Mouse (Mus musculus): ENCODE results near the gene Sh3bp5. TPM values are rescaled to one million over a fixed set of nuclear protein-coding genes. Genes with fewer than 3 reads are reported as not detected.
"Not testable (repeated sequence)": the region's sequence is repeated elsewhere in the genome, so short reads cannot be mapped to it uniquely, and the experiment has no call there.

Sh3bp5 gene
- polyA plus RNA-seq (2014; fragmentation: Nextera tagmentation; extraction: Ambion mirVana): 33.9 and 44.8 TPM in 2 replicates

DNA sequence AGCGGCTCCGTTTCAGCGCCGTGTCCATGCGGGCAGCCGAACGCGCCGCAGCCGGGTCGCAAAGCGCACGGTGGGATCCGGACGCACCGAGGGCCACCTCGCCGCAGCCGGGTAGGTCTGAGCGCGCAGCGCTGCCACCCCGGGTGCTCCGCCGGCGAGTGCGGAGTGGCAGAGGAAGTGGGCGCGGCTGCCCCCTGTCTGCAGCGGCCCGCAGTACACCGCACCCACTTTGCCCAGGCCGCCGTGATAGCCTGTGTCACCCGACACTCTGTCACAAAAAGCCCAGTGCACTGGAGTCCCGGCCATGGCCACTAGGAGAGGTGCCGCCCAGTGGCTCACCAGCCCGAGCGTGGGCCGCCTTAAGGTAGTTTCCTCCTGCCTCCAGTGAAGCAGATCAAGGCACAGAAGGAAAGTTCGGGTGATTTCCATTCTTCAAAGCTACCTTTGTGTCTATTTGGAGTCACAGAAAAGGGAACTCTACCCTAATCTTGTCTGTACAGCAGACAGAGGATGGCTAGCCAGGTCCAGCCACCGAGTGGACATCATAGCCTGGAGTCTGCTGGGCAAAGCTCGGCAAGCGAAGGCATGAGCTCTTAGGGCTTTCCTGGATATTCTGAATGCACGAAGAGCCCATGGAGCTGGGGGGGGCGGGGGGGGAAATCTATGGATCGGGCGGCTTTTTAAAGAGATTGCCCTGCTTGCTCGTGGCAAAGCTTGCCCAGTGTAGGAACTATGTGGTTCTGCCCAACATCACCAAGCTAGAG lies at the start of gene Sh3bp5:
TSS of gene Sh3bp5 (minus strand) at position 149 of the 764 bp plus-strand sequence.
- DNase-seq (ENCODE audit: low spot score) (peak; percentile 90), ATAC-seq (peak; percentile 96)
- Histone ChIP-seq H3K4me3 (ENCODE audit: low read depth, low read length) (peak within 1 kb of the TSS; percentile 71), H3K9ac (ENCODE audit: low read length) (peak within 1 kb of the TSS; percentile 96), H3K9me3 (replicated peaks; ENCODE audit: control insufficient read depth, low read length) (no peaks in the 10 kb centered on the region), H3K4me2 (ENCODE audit: low read length) (peak within 1 kb of the TSS; percentile 80), H3K27ac (ENCODE audit: low read depth, low read length) (peak within 1 kb of the TSS; percentile 92), H3K36me3 (ENCODE audit: control insufficient read depth, insufficient read depth, low read length) (0 out of 2 replicates have a peak, but pooled peaks cover 7% of the 10 kb centered on the region), H3K27me3 (replicated peaks; ENCODE audit: control insufficient read depth, insufficient read depth, low read length) (no peaks in the 10 kb centered on the region), H3K4me1 (ENCODE audit: control insufficient read depth, insufficient read depth, low read length) (peaks cover 8% of the 10 kb centered on the region; the same call in 1 of the 2 replicates)
- 7% methylated on average over 49 of the region's 49 CpGs for WGBS

DNA sequence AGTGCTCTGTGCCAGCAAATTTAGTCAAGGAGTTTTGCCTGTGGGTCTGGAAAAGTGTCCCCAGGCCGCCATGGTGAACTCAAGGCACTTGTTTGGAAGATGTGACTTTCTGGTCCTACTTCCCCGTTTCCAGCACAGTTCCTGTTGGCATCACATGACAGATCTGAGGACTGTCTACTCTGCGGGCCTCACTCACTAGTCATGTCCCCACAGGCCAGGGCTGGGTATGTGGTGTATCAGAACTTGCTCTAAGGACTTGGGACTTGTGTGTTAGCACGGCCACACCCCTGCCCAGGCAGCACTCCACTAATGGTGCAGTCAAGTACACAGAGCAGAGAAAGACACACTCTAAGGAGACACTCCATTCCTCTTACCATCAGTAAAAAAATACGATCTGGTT lies 46.5 kb upstream of the Sh3bp5 start:
- Histone ChIP-seq H3K36me3 (ENCODE audit: control insufficient read depth, insufficient read depth, low read length) (peaks cover 94% of the 10 kb centered on the region), H3K9me3 (replicated peaks; ENCODE audit: control insufficient read depth, low read length) (no peaks in the 10 kb centered on the region), H3K4me1 (ENCODE audit: control insufficient read depth, insufficient read depth, low read length) (no peaks in the 10 kb centered on the region), H3K27ac (ENCODE audit: low read depth, low read length) (no peak overlapping the region), H3K27me3 (replicated peaks; ENCODE audit: control insufficient read depth, insufficient read depth, low read length) (no peaks in the 10 kb centered on the region), H3K4me3 (ENCODE audit: low read depth, low read length) (no peak overlapping the region), H3K9ac (ENCODE audit: low read length) (no peak overlapping the region), H3K4me2 (ENCODE audit: low read length) (no peak overlapping the region)
- no peak for ATAC-seq
- 95% methylated on average over 5 of the region's 5 CpGs for WGBS
- no peak for DNase-seq (ENCODE audit: low spot score)

- H3K4me2 ChIP-seq (ENCODE audit: low read length): no peak overlapping the region
- 73% methylated on average over 2 of the region's 2 CpGs for WGBS
- ATAC-seq (no peak), DNase-seq (ENCODE audit: low spot score) (no peak)
- no peak overlapping the region for H3K4me3 ChIP-seq (ENCODE audit: low read depth, low read length)
- H3K27me3 ChIP-seq (replicated peaks; ENCODE audit: control insufficient read depth, insufficient read depth, low read length): no peaks in the 10 kb centered on the region
- no peaks in the 10 kb centered on the region for H3K9me3 ChIP-seq (replicated peaks; ENCODE audit: control insufficient read depth, low read length)
- no peaks in the 10 kb centered on the region for H3K4me1 ChIP-seq (ENCODE audit: control insufficient read depth, insufficient read depth, low read length)
- H3K27ac ChIP-seq (ENCODE audit: low read depth, low read length): no peak overlapping the region
- peaks cover 6% of the 10 kb centered on the region for H3K36me3 ChIP-seq (ENCODE audit: control insufficient read depth, insufficient read depth, low read length)
- H3K9ac ChIP-seq (ENCODE audit: low read length): no peak overlapping the region
These were observed 37.4 kb upstream of the Sh3bp5 start for GRCm38 (mm10) chr14:31473297-31473696.

- ATAC-seq: no peak
- H3K4me3 ChIP-seq (ENCODE audit: low read depth, low read length): no peak overlapping the region
- 4% methylated on average over 5 of the region's 5 CpGs for WGBS
These were observed 36.7 kb upstream of the Sh3bp5 start for GRCm38 (mm10) chr14:31472451-31473061.

GRCm38 (mm10) chr14:31469711-31470110 lies 33.8 kb upstream of the Sh3bp5 start:
- Histone ChIP-seq H3K4me1 (ENCODE audit: control insufficient read depth, insufficient read depth, low read length) (no peaks in the 10 kb centered on the region), H3K9ac (ENCODE audit: low read length) (no peak overlapping the region), H3K27me3 (replicated peaks; ENCODE audit: control insufficient read depth, insufficient read depth, low read length) (no peaks in the 10 kb centered on the region), H3K9me3 (replicated peaks; ENCODE audit: control insufficient read depth, low read length) (no peaks in the 10 kb centered on the region), H3K4me3 (ENCODE audit: low read depth, low read length) (no peak overlapping the region), H3K4me2 (ENCODE audit: low read length) (no peak overlapping the region), H3K36me3 (ENCODE audit: control insufficient read depth, insufficient read depth, low read length) (no peaks in the 10 kb centered on the region), H3K27ac (ENCODE audit: low read depth, low read length) (no peak overlapping the region)
- ATAC-seq (no peak), DNase-seq (ENCODE audit: low spot score) (no peak)
- WGBS: 58% methylated on average over 4 of the region's 4 CpGs

More at GRCm38 (mm10) chr14:31472451-31473061, 36.7 kb upstream of the Sh3bp5 start:
- Histone ChIP-seq H3K9ac (ENCODE audit: low read length) (no peak overlapping the region), H3K27me3 (replicated peaks; ENCODE audit: control insufficient read depth, insufficient read depth, low read length) (no peaks in the 10 kb centered on the region), H3K4me2 (ENCODE audit: low read length) (no peak overlapping the region), H3K9me3 (replicated peaks; ENCODE audit: control insufficient read depth, low read length) (no peaks in the 10 kb centered on the region), H3K27ac (ENCODE audit: low read depth, low read length) (no peak overlapping the region), H3K4me1 (ENCODE audit: control insufficient read depth, insufficient read depth, low read length) (no peaks in the 10 kb centered on the region), H3K36me3 (ENCODE audit: control insufficient read depth, insufficient read depth, low read length) (no peaks in the 10 kb centered on the region)
- peak; percentile 85 for DNase-seq (ENCODE audit: low spot score)

DNA sequence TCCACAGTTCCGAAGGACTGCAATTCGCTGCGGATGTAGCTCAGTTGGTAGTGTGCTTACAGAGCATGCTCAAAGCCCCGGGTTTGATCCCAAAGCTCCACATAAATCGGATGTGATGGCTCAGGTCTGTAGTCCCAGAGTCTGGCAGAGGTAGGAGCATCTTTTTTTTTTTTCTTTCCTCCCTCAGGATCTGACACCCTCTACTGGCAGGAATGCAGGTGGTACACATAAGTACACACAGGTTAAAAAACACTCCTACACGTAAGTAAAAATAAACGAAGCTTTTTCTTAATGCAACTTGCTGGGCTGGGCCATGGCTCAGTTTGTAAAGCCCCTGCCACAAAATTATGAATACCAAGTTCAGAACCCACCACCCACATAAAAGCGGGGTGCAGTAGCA lies 28.3 kb upstream of the Sh3bp5 start:
- no peaks in the 10 kb centered on the region for H3K4me1 ChIP-seq (ENCODE audit: control insufficient read depth, insufficient read depth, low read length)
- ATAC-seq (no peak), DNase-seq (ENCODE audit: low spot score) (peak; percentile 19)
- H3K27ac ChIP-seq (ENCODE audit: low read depth, low read length): no peak overlapping the region
- H3K9me3 ChIP-seq (replicated peaks; ENCODE audit: control insufficient read depth, low read length): no peaks in the 10 kb centered on the region
- H3K4me3 ChIP-seq (ENCODE audit: low read depth, low read length): no peak overlapping the region
- H3K36me3 ChIP-seq (ENCODE audit: control insufficient read depth, insufficient read depth, low read length): no peaks in the 10 kb centered on the region
- no peak overlapping the region for H3K9ac ChIP-seq (ENCODE audit: low read length)
- 57% methylated on average over 8 of the region's 8 CpGs for WGBS
- no peaks in the 10 kb centered on the region for H3K27me3 ChIP-seq (replicated peaks; ENCODE audit: control insufficient read depth, insufficient read depth, low read length)
- H3K4me2 ChIP-seq (ENCODE audit: low read length): no peak overlapping the region

DNA sequence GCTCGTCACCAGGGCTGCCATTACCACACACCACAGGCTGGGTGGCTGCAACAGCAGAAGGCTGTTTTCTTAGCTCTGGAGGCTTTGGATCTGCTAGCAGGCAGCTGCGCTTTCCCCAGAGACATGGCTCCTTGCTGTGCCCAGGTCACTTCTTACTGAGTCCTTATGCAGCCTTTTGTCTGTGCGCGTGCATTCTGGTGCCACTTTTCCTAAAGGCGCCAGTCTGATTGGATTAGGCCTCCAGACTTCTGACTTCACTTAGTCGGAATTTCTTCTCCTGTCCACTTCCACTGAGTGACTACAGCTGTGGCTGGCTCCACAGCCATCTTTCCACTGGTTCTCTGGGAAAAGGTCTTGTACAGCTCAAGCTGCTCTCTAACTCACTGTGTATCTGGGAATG lies 27.0 kb upstream of the Sh3bp5 start:
- no peak overlapping the region for H3K4me2 ChIP-seq (ENCODE audit: low read length)
- no peaks in the 10 kb centered on the region for H3K4me1 ChIP-seq (ENCODE audit: control insufficient read depth, insufficient read depth, low read length)
- no peaks in the 10 kb centered on the region for H3K27me3 ChIP-seq (replicated peaks; ENCODE audit: control insufficient read depth, insufficient read depth, low read length)
- H3K9me3 ChIP-seq (replicated peaks; ENCODE audit: control insufficient read depth, low read length): no peaks in the 10 kb centered on the region
- ATAC-seq: no peak
- H3K36me3 ChIP-seq (ENCODE audit: control insufficient read depth, insufficient read depth, low read length): no peaks in the 10 kb centered on the region
- H3K9ac ChIP-seq (ENCODE audit: low read length): no peak overlapping the region
- no peak overlapping the region for H3K4me3 ChIP-seq (ENCODE audit: low read depth, low read length)
- H3K27ac ChIP-seq (ENCODE audit: low read depth, low read length): no peak overlapping the region
- DNase-seq (ENCODE audit: low spot score): no peak
- WGBS: 72% methylated on average over 6 of the region's 6 CpGs

DNA sequence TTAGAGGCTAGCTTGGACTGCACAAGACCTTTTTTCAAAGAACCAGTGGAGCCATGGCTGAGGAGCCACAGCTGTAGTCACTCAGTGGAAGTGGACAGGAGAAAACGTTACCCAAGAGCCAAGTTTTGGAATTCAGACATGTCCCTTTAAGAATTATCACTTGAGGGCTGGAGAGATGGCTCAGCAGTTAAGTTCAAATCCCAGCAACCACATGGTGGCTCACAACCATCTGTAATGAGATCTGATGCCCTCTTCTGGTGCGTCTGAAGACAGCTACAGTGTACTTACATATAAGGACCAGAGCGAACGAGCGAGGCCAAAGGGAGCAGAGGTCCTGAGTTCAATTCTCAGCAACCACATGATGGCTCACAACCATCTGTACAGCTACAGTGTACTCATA lies 26.3 kb upstream of the Sh3bp5 start:
- H3K27ac ChIP-seq (ENCODE audit: low read depth, low read length); H3K4me1 ChIP-seq (ENCODE audit: control insufficient read depth, insufficient read depth, low read length); H3K9me3 ChIP-seq (replicated peaks; ENCODE audit: control insufficient read depth, low read length); H3K4me3 ChIP-seq (ENCODE audit: low read depth, low read length); H3K36me3 ChIP-seq (ENCODE audit: control insufficient read depth, insufficient read depth, low read length); ATAC-seq; DNase-seq (ENCODE audit: low spot score); H3K9ac ChIP-seq (ENCODE audit: low read length); H3K4me2 ChIP-seq (ENCODE audit: low read length); H3K27me3 ChIP-seq (replicated peaks; ENCODE audit: control insufficient read depth, insufficient read depth, low read length): not testable (repeated sequence)
- 75% methylated on average over 5 of the region's 5 CpGs for WGBS

DNA sequence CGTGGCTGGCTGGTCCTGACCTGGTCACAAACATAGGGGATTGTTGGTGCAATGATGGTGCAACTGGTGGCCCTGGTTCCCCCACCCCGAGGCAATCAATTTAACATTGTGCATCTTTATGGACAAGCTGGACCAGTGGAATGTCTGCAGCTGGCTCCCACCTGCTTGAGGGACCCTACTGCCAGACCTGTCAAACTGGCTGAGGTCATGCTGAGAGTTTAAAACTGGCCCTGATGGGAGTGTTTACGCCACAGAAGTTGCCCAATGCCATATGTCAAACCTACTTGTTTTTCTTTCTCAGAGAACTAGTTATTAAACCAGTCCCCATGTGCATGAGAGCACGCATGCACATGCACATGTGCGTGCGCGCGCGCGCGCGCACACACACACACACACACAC lies 22.1 kb upstream of the Sh3bp5 start:
- no peak overlapping the region for H3K27ac ChIP-seq (ENCODE audit: low read depth, low read length)
- no peaks in the 10 kb centered on the region for H3K4me1 ChIP-seq (ENCODE audit: control insufficient read depth, insufficient read depth, low read length)
- WGBS: 93% methylated on average over 12 of the region's 12 CpGs
- DNase-seq (ENCODE audit: low spot score) (no peak), ATAC-seq (no peak)
- no peaks in the 10 kb centered on the region for H3K9me3 ChIP-seq (replicated peaks; ENCODE audit: control insufficient read depth, low read length)
- H3K27me3 ChIP-seq (replicated peaks; ENCODE audit: control insufficient read depth, insufficient read depth, low read length): no peaks in the 10 kb centered on the region
- no peak overlapping the region for H3K4me3 ChIP-seq (ENCODE audit: low read depth, low read length)
- H3K4me2 ChIP-seq (ENCODE audit: low read length): no peak overlapping the region
- no peaks in the 10 kb centered on the region for H3K36me3 ChIP-seq (ENCODE audit: control insufficient read depth, insufficient read depth, low read length)
- no peak overlapping the region for H3K9ac ChIP-seq (ENCODE audit: low read length)
